Mouse (Mus musculus): ENCODE data around the gene Mipep. TPM values are rescaled to one million over a fixed set of nuclear protein-coding genes. Genes with fewer than 3 reads are reported as not detected.

Mipep gene
- polyA plus RNA-seq, 1 experiment from 2014 or later, result 24.3 TPM

DNA sequence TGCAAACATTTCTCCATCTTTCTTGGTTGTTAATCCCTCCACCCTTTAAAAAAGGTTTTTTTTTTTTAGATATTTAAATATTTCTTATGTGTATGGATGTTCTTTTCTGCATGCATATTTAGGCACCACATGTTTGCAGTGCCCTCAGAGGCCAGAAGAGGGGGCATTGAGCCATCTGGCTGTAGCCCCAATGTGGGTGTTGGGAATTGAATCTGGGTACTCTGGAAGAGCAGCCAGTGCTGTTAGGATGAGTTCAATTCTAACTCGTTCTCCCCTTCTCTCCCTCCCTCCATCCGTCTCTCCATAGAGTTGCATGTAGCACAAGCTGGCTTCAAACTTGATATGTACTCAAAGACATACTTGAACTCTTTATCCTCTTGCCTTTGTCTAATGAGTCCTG is 10.9 kb upstream of the Mipep start:
- 75% methylated on average over 2 of the region's 2 CpGs for whole genome bisulfite sequencing
- Histone ChIP-seq H3K36me3 (no peaks in the 10 kb centered on the region), H3K27me3 (no peaks in the 10 kb centered on the region), H3K27ac (replicated peaks) (no peak overlapping the region), H3K4me3 (replicated peaks) (no peak overlapping the region), H3K4me1 (no peaks in the 10 kb centered on the region), H3K9me3 (replicated peaks) (no peaks in the 10 kb centered on the region), H3K4me2 (replicated peaks) (no peak overlapping the region), H3K9ac (no peak overlapping the region)
- ATAC-seq (ENCODE audit: insufficient number of reproducible peaks, low FRiP score, low TSS enrichment, low read depth), result no peak

GRCm38 (mm10) chr14:60776521-60776920 is 7.9 kb upstream of the Mipep start:
- no peak overlapping the region for H3K4me3 ChIP-seq (replicated peaks)
- H3K9me3 ChIP-seq (replicated peaks), result no peaks in the 10 kb centered on the region
- no peak overlapping the region for H3K27ac ChIP-seq (replicated peaks)
- no peaks in the 10 kb centered on the region for H3K4me1 ChIP-seq
- 88% methylated on average over 8 of the region's 8 CpGs for WGBS
- H3K4me2 ChIP-seq (replicated peaks), result no peak overlapping the region
- no peak for ATAC-seq (ENCODE audit: insufficient number of reproducible peaks, low FRiP score, low TSS enrichment, low read depth)
- H3K27me3 ChIP-seq, result no peaks in the 10 kb centered on the region
- no peak overlapping the region for H3K9ac ChIP-seq
- no peaks in the 10 kb centered on the region for H3K36me3 ChIP-seq

GRCm38 (mm10) chr14:60777485-60777919 is 6.9 kb upstream of the Mipep start:
- no peak overlapping the region for H3K27ac ChIP-seq (replicated peaks)
- H3K27me3 ChIP-seq, result no peaks in the 10 kb centered on the region
- no peaks in the 10 kb centered on the region for H3K36me3 ChIP-seq
- no peak for ATAC-seq (ENCODE audit: insufficient number of reproducible peaks, low FRiP score, low TSS enrichment, low read depth)
- H3K4me1 ChIP-seq, result no peaks in the 10 kb centered on the region
- H3K4me3 ChIP-seq (replicated peaks), result no peak overlapping the region
- no peak overlapping the region for H3K4me2 ChIP-seq (replicated peaks)
- WGBS, result 87% methylated on average over 5 of the region's 5 CpGs
- H3K9ac ChIP-seq, result no peak overlapping the region
- no peaks in the 10 kb centered on the region for H3K9me3 ChIP-seq (replicated peaks)

GRCm38 (mm10) chr14:60779198-60779597 is 5.2 kb upstream of the Mipep start:
- Histone ChIP-seq H3K9ac (no peak overlapping the region), H3K4me1 (no peaks in the 10 kb centered on the region), H3K27ac (replicated peaks) (no peak overlapping the region), H3K36me3 (no peaks in the 10 kb centered on the region), H3K4me2 (replicated peaks) (no peak overlapping the region), H3K27me3 (no peaks in the 10 kb centered on the region), H3K9me3 (replicated peaks) (no peaks in the 10 kb centered on the region), H3K4me3 (replicated peaks) (no peak overlapping the region)
- WGBS, result 92% methylated on average over 7 of the region's 7 CpGs
- no peak for ATAC-seq (ENCODE audit: insufficient number of reproducible peaks, low FRiP score, low TSS enrichment, low read depth)

- Histone ChIP-seq H3K9me3 (replicated peaks) (no peaks in the 10 kb centered on the region), H3K4me1 (0 out of 2 replicates have a peak, but pooled peaks cover 7% of the 10 kb centered on the region), H3K27me3 (no peaks in the 10 kb centered on the region), H3K27ac (replicated peaks) (no peak overlapping the region), H3K9ac (no peak overlapping the region), H3K4me2 (replicated peaks) (no peak overlapping the region), H3K36me3 (no peaks in the 10 kb centered on the region), H3K4me3 (replicated peaks) (no peak overlapping the region)
- whole genome bisulfite sequencing, result 39% methylated on average over 7 of the region's 7 CpGs
- no peak for ATAC-seq (ENCODE audit: insufficient number of reproducible peaks, low FRiP score, low TSS enrichment, low read depth)
Measured at GRCm38 (mm10) chr14:60782121-60782656, 2.2 kb upstream of the Mipep start.

- Histone ChIP-seq H3K9ac (no peak overlapping the region), H3K36me3 (peaks cover 4% of the 10 kb centered on the region; the same call in 1 of the 2 replicates), H3K9me3 (replicated peaks) (no peaks in the 10 kb centered on the region), H3K4me1 (0 out of 2 replicates have a peak, but pooled peaks cover 7% of the 10 kb centered on the region), H3K27me3 (no peaks in the 10 kb centered on the region), H3K4me2 (replicated peaks) (no peak overlapping the region), H3K4me3 (replicated peaks) (no peak overlapping the region), H3K27ac (replicated peaks) (no peak overlapping the region)
- ATAC-seq (ENCODE audit: insufficient number of reproducible peaks, low FRiP score, low TSS enrichment, low read depth), result no peak
- WGBS, result 45% methylated on average over 8 of the region's 8 CpGs
Measured at GRCm38 (mm10) chr14:60783196-60783595, 1.2 kb upstream of the Mipep start.

DNA sequence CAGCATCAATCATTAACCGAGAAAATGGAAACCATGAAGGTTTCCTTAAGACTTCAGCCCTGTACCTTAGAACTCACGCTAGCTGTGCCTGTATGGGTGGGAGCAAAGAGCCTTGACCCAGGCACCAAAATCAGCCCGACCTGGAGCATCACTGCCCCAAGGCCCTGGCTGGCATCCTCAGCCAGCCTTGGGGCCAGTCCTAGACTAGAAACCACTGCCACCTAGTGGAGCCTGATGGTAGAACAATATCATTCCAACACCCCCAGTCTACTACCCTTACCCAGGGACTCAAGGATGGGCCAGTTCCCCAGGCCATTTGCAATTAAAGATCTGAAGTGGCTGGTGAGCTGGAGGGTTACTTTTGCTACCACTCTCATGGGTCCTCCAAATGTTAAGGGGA is 5.7 kb downstream of the Mipep start:
- no peak overlapping the region for H3K9ac ChIP-seq
- no peaks in the 10 kb centered on the region for H3K27me3 ChIP-seq
- H3K36me3 ChIP-seq, result peaks cover 36% of the 10 kb centered on the region
- 0 out of 2 replicates have a peak, but pooled peaks cover 5% of the 10 kb centered on the region for H3K4me1 ChIP-seq
- ATAC-seq (ENCODE audit: insufficient number of reproducible peaks, low FRiP score, low TSS enrichment, low read depth), result no peak
- H3K4me3 ChIP-seq (replicated peaks), result no peak overlapping the region
- no peak overlapping the region for H3K4me2 ChIP-seq (replicated peaks)
- no peaks in the 10 kb centered on the region for H3K9me3 ChIP-seq (replicated peaks)
- H3K27ac ChIP-seq (replicated peaks), result no peak overlapping the region
- 42% methylated on average over 3 of the region's 3 CpGs for WGBS

- H3K27ac ChIP-seq (replicated peaks), result no peak overlapping the region
- H3K9me3 ChIP-seq (replicated peaks), result no peaks in the 10 kb centered on the region
- peaks cover 3% of the 10 kb centered on the region; the same call in 1 of the 2 replicates for H3K4me1 ChIP-seq
- 88% methylated on average over 4 of the region's 4 CpGs for WGBS
- peaks cover 34% of the 10 kb centered on the region; the same call in 1 of the 2 replicates for H3K36me3 ChIP-seq
- no peak overlapping the region for H3K4me2 ChIP-seq (replicated peaks)
- H3K4me3 ChIP-seq (replicated peaks), result no peak overlapping the region
- no peak overlapping the region for H3K9ac ChIP-seq
- H3K27me3 ChIP-seq, result no peaks in the 10 kb centered on the region
- no peak for ATAC-seq (ENCODE audit: insufficient number of reproducible peaks, low FRiP score, low TSS enrichment, low read depth)
Measured at GRCm38 (mm10) chr14:60796600-60797322, 12.4 kb downstream of the Mipep start.

GRCm38 (mm10) chr14:60797596-60797995 is 13.2 kb downstream of the Mipep start:
- Histone ChIP-seq H3K9me3 (replicated peaks) (no peaks in the 10 kb centered on the region), H3K4me1 (peaks cover 3% of the 10 kb centered on the region; the same call in 1 of the 2 replicates), H3K4me2 (replicated peaks) (no peak overlapping the region), H3K27me3 (no peaks in the 10 kb centered on the region), H3K9ac (no peak overlapping the region), H3K4me3 (replicated peaks) (no peak overlapping the region), H3K36me3 (peaks cover 37% of the 10 kb centered on the region), H3K27ac (replicated peaks) (no peak overlapping the region)
- no peak for ATAC-seq (ENCODE audit: insufficient number of reproducible peaks, low FRiP score, low TSS enrichment, low read depth)
- WGBS, result 86% methylated on average over 5 of the region's 5 CpGs

DNA sequence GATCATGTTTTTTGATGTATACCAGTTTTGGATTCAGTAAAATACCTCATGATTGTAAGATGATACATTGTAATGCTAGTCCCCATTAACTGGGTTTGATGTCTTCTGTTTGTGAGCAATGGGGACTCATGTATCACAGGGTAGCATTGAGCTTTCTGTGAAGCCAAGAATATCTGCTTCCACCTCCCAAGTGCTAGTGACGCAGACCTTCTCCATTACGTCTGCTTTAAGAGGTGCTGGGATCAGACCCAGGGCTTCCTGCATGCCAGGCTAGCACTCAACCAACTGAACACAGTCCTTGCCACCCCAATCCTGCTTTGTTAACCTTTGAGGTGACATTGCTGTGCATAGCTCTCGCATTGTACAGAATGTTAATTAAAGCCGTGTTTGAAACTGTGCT is 14.3 kb downstream of the Mipep start:
- Histone ChIP-seq H3K9ac (no peak overlapping the region), H3K27me3 (no peaks in the 10 kb centered on the region), H3K36me3 (peaks cover 44% of the 10 kb centered on the region), H3K27ac (replicated peaks) (no peak overlapping the region), H3K4me1 (peaks cover 3% of the 10 kb centered on the region; the same call in 1 of the 2 replicates), H3K9me3 (replicated peaks) (no peaks in the 10 kb centered on the region), H3K4me3 (replicated peaks) (no peak overlapping the region), H3K4me2 (replicated peaks) (no peak overlapping the region)
- 81% methylated on average over 4 of the region's 4 CpGs for WGBS
- ATAC-seq (ENCODE audit: insufficient number of reproducible peaks, low FRiP score, low TSS enrichment, low read depth), result no peak

- Histone ChIP-seq H3K9ac (no peak overlapping the region), H3K36me3 (peaks cover 47% of the 10 kb centered on the region), H3K4me3 (replicated peaks) (no peak overlapping the region), H3K9me3 (replicated peaks) (no peaks in the 10 kb centered on the region), H3K4me2 (replicated peaks) (no peak overlapping the region), H3K27me3 (no peaks in the 10 kb centered on the region), H3K27ac (replicated peaks) (no peak overlapping the region), H3K4me1 (peaks cover 3% of the 10 kb centered on the region; the same call in 1 of the 2 replicates)
- WGBS, result 40% methylated on average over 9 of the region's 9 CpGs
- no peak for ATAC-seq (ENCODE audit: insufficient number of reproducible peaks, low FRiP score, low TSS enrichment, low read depth)
Measured at GRCm38 (mm10) chr14:60799762-60800728, 15.7 kb downstream of the Mipep start.
